Mouse (Mus musculus): Measurements from ENCODE around the gene Jmjd6.

Gene Jmjd6

DNA sequence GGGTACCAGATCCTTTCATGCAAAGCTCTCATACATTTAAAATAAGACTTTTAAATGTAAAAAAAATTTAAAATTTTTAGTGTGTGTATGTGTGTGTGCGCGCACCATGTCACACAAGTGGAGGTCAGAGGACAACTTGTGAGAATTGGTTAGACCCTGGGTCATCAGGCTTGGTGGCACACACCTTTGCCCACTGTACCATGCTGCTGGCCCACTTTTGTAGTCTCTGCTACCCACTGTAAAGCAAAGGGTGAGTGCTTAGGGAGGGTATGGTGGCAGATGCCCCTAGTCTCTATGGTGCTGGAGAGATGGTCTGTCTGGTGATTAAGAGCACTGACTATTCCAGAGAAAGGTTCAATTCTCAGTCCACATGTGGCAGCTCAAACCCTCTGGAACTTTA is 20.0 kb downstream of the Jmjd6 start:
- DNase-seq, result no peak

DNA sequence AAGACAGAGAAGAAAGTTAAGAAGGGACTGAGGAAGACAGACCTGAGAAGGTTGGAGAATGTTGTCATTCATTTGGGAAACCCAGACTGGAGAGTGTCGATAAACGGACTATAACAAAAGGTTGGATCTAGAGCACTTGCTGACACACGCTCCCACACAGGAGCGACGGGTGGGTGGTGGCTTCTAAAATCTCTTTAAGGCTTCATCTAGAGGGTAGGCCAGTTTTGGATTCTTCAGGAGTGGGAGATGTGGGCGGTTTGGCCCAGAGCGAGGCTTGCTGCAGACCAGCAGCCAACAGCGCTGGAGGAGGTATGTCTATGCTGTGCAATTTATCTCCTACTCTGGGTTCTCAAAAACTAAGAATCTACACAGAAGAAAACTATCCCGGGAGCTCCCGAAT is 20.6 kb downstream of the Jmjd6 start:
- DNase-seq, result no peak

- DNase-seq, result no peak
Measured at GRCm38 (mm10) chr11:116822215-116822614, 21.0 kb downstream of the Jmjd6 start.

- DNase-seq, result no peak
Measured at GRCm38 (mm10) chr11:116821057-116821940, 21.9 kb downstream of the Jmjd6 start.

- DNase-seq, result no peak
Measured at GRCm38 (mm10) chr11:116819932-116820593, 23.2 kb downstream of the Jmjd6 start.

DNA sequence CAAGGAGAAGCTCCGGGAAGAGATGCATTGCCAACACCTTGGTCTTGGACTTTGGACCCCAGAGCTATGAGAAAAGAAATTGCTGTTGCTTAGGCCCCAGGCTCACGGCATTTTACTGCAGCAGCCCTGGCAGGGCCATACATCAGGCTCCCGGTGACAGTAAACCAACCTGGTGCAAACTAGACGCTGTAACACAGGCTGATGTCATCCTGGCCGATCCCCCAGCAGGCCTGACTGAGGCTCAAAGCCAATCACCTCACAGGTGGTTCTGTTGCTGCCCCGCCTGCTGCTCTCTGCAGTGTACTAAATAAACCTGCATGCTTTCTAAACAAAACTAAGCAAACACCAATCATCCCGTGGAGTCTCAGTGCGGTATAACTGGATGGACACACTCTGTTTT is 24.5 kb downstream of the Jmjd6 start:
- peak; percentile 45 to 53 for DNase-seq

GRCm38 (mm10) chr11:116817567-116817966 is 25.7 kb downstream of the Jmjd6 start:
- DNase-seq, result no peak

GRCm38 (mm10) chr11:116816769-116817168 is 26.5 kb downstream of the Jmjd6 start:
- DNase-seq, result no peak

DNA sequence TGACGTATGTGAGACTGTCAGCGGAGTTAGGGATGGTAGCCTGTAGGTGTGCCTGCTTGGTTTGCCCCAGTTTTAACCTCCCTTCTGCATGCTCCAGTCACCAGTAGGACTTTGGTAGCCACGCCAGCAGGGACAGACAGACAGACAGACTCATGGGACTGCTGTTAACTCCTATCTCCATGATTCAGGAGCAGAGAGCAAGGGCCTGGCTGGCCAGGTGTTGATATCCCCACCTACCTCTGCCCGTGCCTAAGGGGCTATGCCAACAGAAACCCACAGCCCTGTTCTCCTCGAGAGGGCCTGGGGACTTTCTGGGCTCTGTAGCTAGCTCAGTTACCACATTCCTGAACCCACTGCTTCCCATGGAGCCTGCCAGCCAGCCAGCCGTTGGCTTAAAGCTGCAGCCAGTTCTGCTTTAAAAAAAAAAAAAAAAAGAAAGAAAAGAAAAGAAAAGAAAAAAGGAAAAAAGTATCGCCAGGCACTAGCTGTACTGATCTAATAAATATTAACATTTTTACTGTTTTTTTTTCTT is 28.3 kb downstream of the Jmjd6 start:
- peak; percentile 23 to 34 for DNase-seq

- peak; percentile 70 to 80 for DNase-seq
Measured at GRCm38 (mm10) chr11:116814076-116814883, 29.0 kb downstream of the Jmjd6 start.

DNA sequence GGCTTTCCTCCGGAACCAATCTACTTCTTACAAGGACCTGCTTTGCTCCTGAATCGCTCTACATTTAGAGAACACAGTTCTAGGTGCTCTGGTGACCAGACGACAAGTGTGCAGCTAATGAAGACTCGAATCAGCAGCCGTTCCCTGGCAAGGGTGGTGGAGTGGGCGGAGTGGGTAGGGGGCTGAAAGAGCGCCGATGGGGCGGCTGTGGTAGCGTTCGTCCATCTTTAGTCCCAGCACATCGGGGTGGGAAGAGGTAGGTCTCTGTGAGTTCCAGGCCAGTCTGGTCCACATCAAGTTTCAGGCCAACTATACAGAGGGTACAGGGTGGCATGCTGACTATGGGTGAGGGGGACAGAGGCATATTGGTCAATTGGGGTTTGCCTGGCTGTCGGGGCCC is 29.6 kb downstream of the Jmjd6 start:
- peak in 1 of 2 experiments; percentile 35 for DNase-seq

DNA sequence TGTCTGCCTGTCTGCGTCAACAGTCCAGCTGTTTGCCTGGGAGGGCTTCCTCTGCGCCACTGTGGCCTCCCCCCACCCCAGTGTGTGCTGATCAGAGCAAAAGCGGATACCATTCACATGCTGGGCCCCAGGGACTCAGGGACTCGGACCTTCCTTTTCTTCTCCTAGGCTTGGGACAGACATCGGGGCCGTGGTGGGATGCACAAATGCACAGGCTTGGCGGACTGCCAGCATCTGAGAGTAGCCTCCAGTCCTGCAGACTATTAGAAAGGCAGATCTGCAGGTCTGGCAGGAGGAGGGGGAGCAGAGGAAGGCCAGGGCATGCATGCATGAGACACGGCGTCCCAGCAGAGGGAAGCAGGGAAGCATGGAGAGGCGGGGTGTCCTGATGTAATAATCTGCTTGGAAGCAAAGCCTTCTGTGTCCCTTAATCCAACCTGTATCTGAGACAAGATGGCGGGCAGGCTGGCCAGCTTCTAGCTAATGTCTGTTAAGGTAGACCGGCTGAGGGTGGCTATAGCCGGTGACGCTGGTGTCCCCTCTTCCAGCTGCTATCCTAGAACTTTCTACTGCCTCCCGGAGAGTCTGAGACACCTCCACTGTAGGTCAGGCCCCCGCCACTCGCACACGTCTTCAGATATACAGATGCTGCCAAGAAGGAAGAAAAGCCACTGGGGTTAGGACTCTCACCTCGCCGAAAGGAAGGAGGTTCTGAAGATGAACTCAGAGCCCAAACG is 30.3 kb downstream of the Jmjd6 start:
- peak; percentile 64 to 76 for DNase-seq

DNA sequence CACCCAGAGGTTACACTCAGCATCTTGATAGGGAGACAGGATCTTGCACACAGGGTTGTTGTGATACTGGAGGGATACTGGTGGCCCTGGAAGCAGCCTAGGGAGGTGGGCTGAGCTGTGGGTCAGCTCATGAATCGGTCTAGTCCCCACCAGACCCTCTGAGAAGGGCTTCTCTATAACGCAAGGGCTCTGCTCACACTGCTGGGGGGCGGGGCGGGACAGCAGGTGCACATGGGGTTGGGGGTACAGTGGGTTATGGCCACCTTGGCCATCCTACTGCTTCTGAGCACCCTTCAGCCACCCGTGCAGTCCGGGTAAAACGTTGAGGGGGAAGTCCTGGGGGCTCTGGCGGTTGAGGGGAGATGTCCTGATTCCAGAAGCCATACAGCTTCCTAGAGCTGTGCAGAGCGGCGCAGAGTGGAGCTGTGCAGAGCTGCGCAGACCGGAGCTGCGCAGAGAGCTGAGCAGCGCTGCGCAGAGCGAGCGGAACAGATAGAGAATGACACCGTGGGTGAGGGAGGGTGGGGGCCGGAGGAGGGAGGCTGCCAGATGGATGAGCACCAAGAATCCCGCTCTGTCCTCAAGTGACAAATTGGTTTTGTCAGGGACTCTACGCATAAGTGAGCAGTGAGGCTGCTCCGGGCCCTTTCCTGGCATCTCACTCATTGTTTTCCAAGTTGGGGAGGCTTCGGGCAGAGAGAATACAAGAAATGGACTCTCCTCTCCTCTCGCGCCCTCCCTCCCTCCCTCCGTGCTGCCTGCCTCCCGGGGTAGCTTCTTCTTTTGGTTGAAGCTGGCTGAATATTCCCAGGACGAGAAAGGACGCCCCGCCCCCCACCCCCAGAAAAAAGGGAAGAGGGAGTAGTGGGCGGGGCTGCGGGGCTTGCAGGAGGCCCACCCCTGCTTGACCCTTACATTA is 32.0 kb downstream of the Jmjd6 start:
- DNase-seq, result peak; percentile 89 to 93

GRCm38 (mm10) chr11:116810528-116810927 is 32.7 kb downstream of the Jmjd6 start:
- DNase-seq, result peak; percentile 29 to 35

GRCm38 (mm10) chr11:116809520-116809919 is 33.7 kb downstream of the Jmjd6 start:
- peak in 1 of 2 experiments; percentile 25 for DNase-seq

GRCm38 (mm10) chr11:116808811-116809395 is 34.3 kb downstream of the Jmjd6 start:
- DNase-seq, result peak; percentile 33 to 63

DNA sequence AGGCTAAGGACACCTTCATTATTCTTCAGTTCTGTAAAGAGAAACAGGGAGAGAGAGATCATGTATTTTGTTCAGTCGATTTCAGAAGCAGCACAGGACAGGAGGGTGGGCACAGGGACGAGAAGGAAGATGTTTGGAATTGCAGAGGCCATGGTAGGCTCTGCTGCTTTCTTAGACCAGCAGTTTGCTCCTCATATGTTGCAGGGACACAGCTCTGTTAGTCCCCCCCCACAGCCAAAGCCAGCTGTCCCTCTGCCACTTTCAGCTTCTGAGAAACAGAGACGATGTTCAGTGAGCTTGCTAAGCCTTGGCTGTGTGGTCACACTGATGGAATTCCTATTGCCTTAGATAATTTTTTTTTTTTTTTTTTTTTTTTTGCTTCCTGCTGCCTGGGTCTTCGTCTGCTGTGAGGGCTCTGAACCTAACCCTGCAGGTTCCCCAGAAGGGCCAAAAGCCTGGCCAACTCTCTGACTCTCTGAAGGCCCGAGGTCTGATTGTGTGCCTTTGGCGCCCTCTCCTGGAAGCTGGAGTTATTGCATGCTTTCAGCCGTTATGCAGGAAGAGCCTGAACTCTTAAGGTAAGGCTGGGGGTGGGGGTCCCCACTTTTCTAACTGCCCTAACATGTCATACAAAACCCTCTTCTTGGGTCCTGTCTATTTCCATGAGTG is 35.2 kb downstream of the Jmjd6 start:
- peak; percentile 95 to 96 for DNase-seq

GRCm38 (mm10) chr11:116807526-116807925 is 35.7 kb downstream of the Jmjd6 start:
- DNase-seq, result peak in 1 of 2 experiments; percentile 42

DNA sequence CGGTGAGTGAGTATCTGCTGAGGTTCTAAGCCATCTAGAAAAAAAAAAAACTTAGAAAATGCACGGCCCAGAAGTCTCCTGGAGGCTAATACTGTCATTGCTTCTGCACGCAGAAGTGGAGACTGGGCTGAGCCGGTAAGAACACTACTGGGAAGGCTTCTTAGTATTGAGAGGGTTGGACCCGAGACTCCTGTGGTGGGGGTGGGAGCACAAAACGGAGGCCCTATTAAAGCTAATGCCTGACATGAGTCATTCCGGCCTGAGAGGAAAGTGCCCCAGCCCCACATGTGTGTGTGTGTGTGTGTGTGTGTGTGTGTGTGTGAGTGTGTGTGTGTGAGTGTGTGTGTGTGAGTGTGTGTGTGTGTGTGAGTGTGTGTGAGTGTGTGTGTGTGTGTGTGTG is 36.1 kb downstream of the Jmjd6 start:
- no peak for DNase-seq
